Mouse (Mus musculus): ENCODE measurements around the gene Lrsam1. TPM values are rescaled to one million over a fixed set of nuclear protein-coding genes. Genes with fewer than 3 reads are reported as not detected.

Lrsam1 gene
- polyA plus RNA-seq, 1 experiment from 2014 or later = 4.3 TPM

DNA sequence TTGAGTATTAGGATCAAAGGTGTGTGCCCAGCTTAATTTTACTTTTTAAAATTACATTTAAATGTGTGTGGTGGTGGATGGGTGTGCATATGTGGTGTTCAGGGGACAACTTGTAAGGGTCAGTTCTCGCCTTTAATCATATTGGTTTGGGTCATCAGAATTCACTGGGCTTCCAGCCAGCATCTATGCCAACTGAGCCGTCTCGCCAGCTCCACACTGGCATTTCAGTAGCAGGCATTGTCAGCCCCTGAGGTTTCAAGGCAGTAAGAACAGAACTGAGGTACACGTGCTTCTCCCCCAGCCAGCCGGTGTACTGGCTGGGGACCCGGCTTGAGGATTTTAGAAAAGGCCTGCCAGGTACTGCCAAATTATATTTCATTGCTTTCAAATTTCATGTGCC lies 35.7 kb upstream of the Lrsam1 start:
- Histone ChIP-seq H3K36me3 (ENCODE audit: control insufficient read depth, insufficient read depth) (no peaks in the 10 kb centered on the region), H3K27me3 (replicated peaks; ENCODE audit: control insufficient read depth, insufficient read depth, low read length) (no peaks in the 10 kb centered on the region), H3K27ac (ENCODE audit: low read depth, low read length) (no peak overlapping the region), H3K4me1 (replicated peaks; ENCODE audit: control insufficient read depth, insufficient read depth, low read length) (no peaks in the 10 kb centered on the region), H3K4me2 (replicated peaks; ENCODE audit: low read depth) (no peak overlapping the region), H3K9ac (ENCODE audit: low read depth, low read length) (no peak overlapping the region), H3K4me3 (ENCODE audit: low read depth, low read length) (no peak overlapping the region), H3K9me3 (ENCODE audit: control insufficient read depth) (no peaks in the 10 kb centered on the region)
- ATAC-seq = no peak
- no peak for TF ChIP-seq CTCF (IDR thresholded peaks at IDR 0.05; ENCODE audit: low read depth)
- WGBS = 88% methylated on average over 6 of the region's 6 CpGs

DNA sequence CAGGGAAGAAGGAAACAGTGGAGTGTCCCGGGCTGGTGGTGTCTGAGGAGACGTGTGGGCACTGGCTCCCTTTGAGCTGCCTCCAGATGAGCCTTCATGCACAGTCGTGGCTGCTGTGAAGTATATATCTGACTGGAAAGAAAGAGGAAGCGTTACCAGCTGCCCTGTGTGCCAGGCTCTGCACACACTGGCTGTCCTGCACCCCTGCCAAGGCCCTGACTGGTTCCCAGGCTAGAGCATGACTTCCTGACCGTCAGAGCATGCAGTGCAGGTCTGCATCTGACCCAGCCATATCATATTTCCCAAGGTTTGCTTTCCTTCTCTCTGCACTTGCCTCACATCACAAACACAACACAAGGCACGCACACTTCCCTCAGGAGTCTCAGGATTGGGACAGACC lies 30.7 kb upstream of the Lrsam1 start:
- Histone ChIP-seq H3K36me3 (ENCODE audit: control insufficient read depth, insufficient read depth) (no peaks in the 10 kb centered on the region), H3K4me1 (replicated peaks; ENCODE audit: control insufficient read depth, insufficient read depth, low read length) (no peaks in the 10 kb centered on the region), H3K4me2 (replicated peaks; ENCODE audit: low read depth) (no peak overlapping the region), H3K9me3 (ENCODE audit: control insufficient read depth) (no peaks in the 10 kb centered on the region), H3K27ac (ENCODE audit: low read depth, low read length) (no peak overlapping the region), H3K4me3 (ENCODE audit: low read depth, low read length) (no peak overlapping the region), H3K27me3 (replicated peaks; ENCODE audit: control insufficient read depth, insufficient read depth, low read length) (no peaks in the 10 kb centered on the region), H3K9ac (ENCODE audit: low read depth, low read length) (no peak overlapping the region)
- WGBS = 74% methylated on average over 6 of the region's 6 CpGs
- no peak for TF ChIP-seq CTCF (IDR thresholded peaks at IDR 0.05; ENCODE audit: low read depth)
- no peak for ATAC-seq

GRCm38 (mm10) chr2:32990167-32990832 lies 28.9 kb upstream of the Lrsam1 start:
- H3K9me3 ChIP-seq (ENCODE audit: control insufficient read depth) = no peaks in the 10 kb centered on the region
- no peak overlapping the region for H3K9ac ChIP-seq (ENCODE audit: low read depth, low read length)
- H3K4me3 ChIP-seq (ENCODE audit: low read depth, low read length) = no peak overlapping the region
- H3K27me3 ChIP-seq (replicated peaks; ENCODE audit: control insufficient read depth, insufficient read depth, low read length) = no peaks in the 10 kb centered on the region
- peak; percentile 72 for TF ChIP-seq CTCF (IDR thresholded peaks at IDR 0.05; ENCODE audit: low read depth)
- H3K36me3 ChIP-seq (ENCODE audit: control insufficient read depth, insufficient read depth) = no peaks in the 10 kb centered on the region
- 59% methylated on average over 13 of the region's 13 CpGs for WGBS
- no peaks in the 10 kb centered on the region for H3K4me1 ChIP-seq (replicated peaks; ENCODE audit: control insufficient read depth, insufficient read depth, low read length)
- ATAC-seq = no peak
- no peak overlapping the region for H3K27ac ChIP-seq (ENCODE audit: low read depth, low read length)
- no peak overlapping the region for H3K4me2 ChIP-seq (replicated peaks; ENCODE audit: low read depth)

DNA sequence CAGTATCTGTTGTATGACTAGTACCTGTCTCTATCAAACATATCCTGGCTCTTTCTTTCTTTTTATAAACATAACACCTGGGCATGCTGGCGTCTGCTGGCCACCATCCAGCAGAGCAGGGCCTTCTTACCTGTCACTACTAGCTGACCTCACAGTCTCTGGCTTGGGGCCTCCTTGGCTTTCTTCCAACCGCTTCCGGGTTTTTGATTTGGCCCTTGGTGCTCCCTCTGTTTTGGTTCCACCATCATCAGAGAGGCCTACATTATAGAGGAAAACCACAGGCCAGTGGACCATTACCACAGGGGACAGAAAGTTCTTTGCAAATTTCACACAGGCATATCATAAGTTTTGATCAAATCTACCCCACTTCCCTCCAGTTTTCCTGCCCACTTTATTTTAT lies 28.0 kb upstream of the Lrsam1 start:
- no peak overlapping the region for H3K4me2 ChIP-seq (replicated peaks; ENCODE audit: low read depth)
- WGBS = 62% methylated on average over 3 of the region's 3 CpGs
- no peak overlapping the region for H3K9ac ChIP-seq (ENCODE audit: low read depth, low read length)
- no peak overlapping the region for H3K27ac ChIP-seq (ENCODE audit: low read depth, low read length)
- H3K4me1 ChIP-seq (replicated peaks; ENCODE audit: control insufficient read depth, insufficient read depth, low read length) = no peaks in the 10 kb centered on the region
- no peaks in the 10 kb centered on the region for H3K9me3 ChIP-seq (ENCODE audit: control insufficient read depth)
- H3K36me3 ChIP-seq (ENCODE audit: control insufficient read depth, insufficient read depth) = no peaks in the 10 kb centered on the region
- ATAC-seq = no peak; the same call in 1 of the 2 replicates
- no peaks in the 10 kb centered on the region for H3K27me3 ChIP-seq (replicated peaks; ENCODE audit: control insufficient read depth, insufficient read depth, low read length)
- H3K4me3 ChIP-seq (ENCODE audit: low read depth, low read length) = no peak overlapping the region
- TF ChIP-seq CTCF (IDR thresholded peaks at IDR 0.05; ENCODE audit: low read depth) = no peak

DNA sequence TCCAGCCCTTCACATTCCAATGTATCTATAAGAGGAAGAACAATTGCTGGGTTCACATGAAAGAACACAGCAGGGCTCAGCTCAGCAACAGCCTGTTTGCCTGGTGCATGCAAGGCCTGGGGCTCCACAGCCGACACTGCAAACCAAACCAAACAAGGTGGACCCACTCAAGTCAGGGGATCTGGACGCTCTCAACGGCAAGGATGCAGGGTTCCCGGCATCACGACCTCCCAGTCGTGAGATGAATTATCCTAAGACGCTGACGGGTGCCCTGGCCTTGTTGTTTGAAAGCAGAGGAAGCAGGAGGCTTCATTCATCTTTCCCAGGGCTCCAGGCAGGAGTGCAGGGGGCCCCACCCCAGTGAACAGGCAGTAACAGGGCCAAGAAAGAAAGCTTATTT lies 24.4 kb upstream of the Lrsam1 start:
- Histone ChIP-seq H3K9me3 (ENCODE audit: control insufficient read depth) (no peaks in the 10 kb centered on the region), H3K4me1 (replicated peaks; ENCODE audit: control insufficient read depth, insufficient read depth, low read length) (peaks cover 9% of the 10 kb centered on the region; the same call in 1 of the 2 replicates), H3K4me3 (ENCODE audit: low read depth, low read length) (no peak overlapping the region), H3K36me3 (ENCODE audit: control insufficient read depth, insufficient read depth) (no peaks in the 10 kb centered on the region), H3K27ac (ENCODE audit: low read depth, low read length) (no peak overlapping the region), H3K27me3 (replicated peaks; ENCODE audit: control insufficient read depth, insufficient read depth, low read length) (no peaks in the 10 kb centered on the region), H3K4me2 (replicated peaks; ENCODE audit: low read depth) (no peak overlapping the region), H3K9ac (ENCODE audit: low read depth, low read length) (no peak overlapping the region)
- 53% methylated on average over 8 of the region's 8 CpGs for WGBS
- TF ChIP-seq CTCF (IDR thresholded peaks at IDR 0.05; ENCODE audit: low read depth) = no peak
- no peak for ATAC-seq

GRCm38 (mm10) chr2:32983617-32984016 lies 22.2 kb upstream of the Lrsam1 start:
- Histone ChIP-seq H3K27me3 (replicated peaks; ENCODE audit: control insufficient read depth, insufficient read depth, low read length) (no peaks in the 10 kb centered on the region), H3K4me2 (replicated peaks; ENCODE audit: low read depth) (peak overlapping the region; percentile 98), H3K9me3 (ENCODE audit: control insufficient read depth) (no peaks in the 10 kb centered on the region), H3K4me3 (ENCODE audit: low read depth, low read length) (no peak overlapping the region), H3K27ac (ENCODE audit: low read depth, low read length) (no peak overlapping the region; the same call in 1 of the 2 replicates), H3K9ac (ENCODE audit: low read depth, low read length) (no peak overlapping the region), H3K36me3 (ENCODE audit: control insufficient read depth, insufficient read depth) (no peaks in the 10 kb centered on the region), H3K4me1 (replicated peaks; ENCODE audit: control insufficient read depth, insufficient read depth, low read length) (peaks cover 9% of the 10 kb centered on the region; the same call in 1 of the 2 replicates)
- no peak for TF ChIP-seq CTCF (IDR thresholded peaks at IDR 0.05; ENCODE audit: low read depth)
- peak; percentile 77 for ATAC-seq
- 28% methylated on average over 6 of the region's 6 CpGs for WGBS

All from intestine, postnatal 0 days (tissue).